Mouse (Mus musculus) effector memory CD4-positive, alpha-beta T cell, adult 5 months (primary cell): ENCODE measurements around the gene Smc4. TPM values are rescaled to one million over a fixed set of nuclear protein-coding genes. Genes with fewer than 3 reads are reported as not detected.

Experiments
- polyA plus RNA-seq: library from polyadenylated mRNA; unstranded; fragments of 100-300 nt; shearing (Covaris generic); gene quantifications from one replicate; pipeline ENCODE4 v1.2.1, GENCODE M21; 2017

Gene Smc4
- 158 TPM for polyA plus RNA-seq

GRCm38 (mm10) chr3:69004437-69005337, at the start of gene Smc4, which contains the start of gene Ift80:
TSS of gene Smc4 (plus strand) at chr3:69004738.
TSS of gene Ift80 (minus strand) at chr3:69004570.

GRCm38 (mm10) chr3:69044645-69045399, 40.3 kb downstream of the Smc4 start, which contains the start of gene Trim59:
TSS of gene Trim59 (minus strand) at chr3:69044755.

Other genes starting within 250 kb of the Smc4 start
- 1.3 TPM for gene 1110032F04Rik, start 135.2 kb upstream of the Smc4 start, polyA plus RNA-seq
- gene Ift80, start 168 bp upstream of the Smc4 start, polyA plus RNA-seq: 6.6 TPM
- 78.9 TPM for gene Trim59, start 40.0 kb downstream of the Smc4 start, polyA plus RNA-seq
- gene Kpna4, start 122.4 kb downstream of the Smc4 start, polyA plus RNA-seq: 165 TPM
- gene Arl14, start 217.7 kb downstream of the Smc4 start, polyA plus RNA-seq: not detected